Mouse (Mus musculus): ENCODE data around the gene Tiam1.

DNA sequence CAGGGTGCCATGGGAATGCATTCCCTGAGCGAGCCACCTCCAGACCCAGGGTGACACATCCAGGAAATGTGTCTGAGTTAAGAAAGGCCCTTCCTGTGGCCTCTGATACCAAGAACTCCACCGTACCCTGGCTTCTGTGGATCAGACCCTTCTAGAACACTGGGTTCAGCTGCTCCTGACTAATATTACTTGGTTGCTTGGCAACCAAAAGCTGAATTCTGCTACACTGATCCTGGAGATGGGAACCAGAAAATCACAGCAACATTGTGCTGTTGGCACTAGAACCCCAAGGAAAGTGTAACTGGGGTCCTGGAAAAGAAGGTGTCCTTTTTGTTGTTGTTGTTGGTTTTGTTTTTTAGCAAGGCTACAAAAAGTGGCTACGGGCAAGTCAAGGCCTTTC, 285.9 kb downstream of the Tiam1 start:
- TF ChIP-seq CTCF (IDR thresholded peaks at IDR 0.05; ENCODE audit: borderline replicate concordance, control insufficient read depth, extremely low read depth, insufficient read depth, low read length, poor library complexity) (no peak), POLR2A (IDR thresholded peaks at IDR 0.05; ENCODE audit: control insufficient read depth, extremely low read depth, insufficient read depth, low read length, poor library complexity) (no peak)
